Mouse (Mus musculus): ENCODE results near the gene Npy5r.

Gene Npy5r

GRCm38 (mm10) chr8:66687511-66688329 is at the start of gene Npy5r:
Gene Npy5r (minus strand): TSS chr8:66688128.
- DNase-seq (ENCODE audit: low spot score): peak; percentile 34

GRCm38 (mm10) chr8:66731957-66732356 is 44.0 kb upstream of the Npy5r start:
- DNase-seq (ENCODE audit: low spot score): no peak

DNA sequence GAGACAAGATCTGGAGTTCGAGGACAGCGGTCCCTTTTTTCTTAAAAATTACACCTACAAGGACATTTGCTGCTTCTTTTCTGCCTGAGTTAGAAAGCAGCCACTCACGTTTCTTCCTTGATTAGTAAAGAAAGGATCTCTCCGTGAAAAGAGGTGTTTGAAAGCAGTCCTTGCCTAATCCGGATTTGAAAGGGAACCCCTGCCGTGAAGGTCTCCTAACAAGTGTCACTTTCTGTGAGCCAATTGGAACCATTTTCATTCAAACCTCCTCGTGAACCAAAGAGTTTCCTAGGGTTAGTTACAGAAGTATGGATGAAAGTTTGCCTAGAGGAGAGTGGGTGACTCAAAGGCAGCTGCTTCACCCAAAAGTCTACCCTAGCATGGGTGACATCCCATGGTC is 41.5 kb upstream of the Npy5r start:
- DNase-seq (ENCODE audit: low spot score): no peak

DNA sequence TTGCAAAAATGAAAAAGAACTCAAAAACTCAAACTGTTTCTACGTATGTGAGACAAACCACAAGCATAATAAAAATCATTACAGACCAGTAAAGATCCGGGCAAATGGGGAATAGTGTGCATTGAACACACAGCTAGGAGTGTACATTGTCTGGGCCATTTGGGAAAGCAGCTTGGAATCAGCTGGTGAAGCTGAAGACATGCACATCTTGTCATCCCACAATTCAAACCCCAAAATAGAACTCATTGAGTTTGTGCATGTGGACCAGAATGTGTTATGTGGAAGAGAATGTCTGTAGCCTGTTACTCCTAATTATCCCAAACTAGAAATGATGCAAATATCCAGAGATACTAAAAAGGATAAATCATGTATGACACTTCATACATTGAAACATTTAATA is 34.9 kb upstream of the Npy5r start:
- DNase-seq (ENCODE audit: low spot score): peak; percentile 60

- DNase-seq (ENCODE audit: low spot score): no peak
These were observed 26.5 kb upstream of the Npy5r start for GRCm38 (mm10) chr8:66714324-66714975.

- DNase-seq (ENCODE audit: low spot score): no peak
These were observed 10.9 kb upstream of the Npy5r start for GRCm38 (mm10) chr8:66698782-66699181.

- no peak for DNase-seq (ENCODE audit: low spot score)
These were observed 10.1 kb upstream of the Npy5r start for GRCm38 (mm10) chr8:66698011-66698410.

- peak; percentile 65 for DNase-seq (ENCODE audit: low spot score)
These were observed 9.3 kb upstream of the Npy5r start, which contains the start of gene Npy1r for GRCm38 (mm10) chr8:66696970-66697843. Gene Npy1r (plus strand): TSS chr8:66697192.

GRCm38 (mm10) chr8:66690402-66690801 is 2.5 kb upstream of the Npy5r start:
- DNase-seq (ENCODE audit: low spot score): no peak

DNA sequence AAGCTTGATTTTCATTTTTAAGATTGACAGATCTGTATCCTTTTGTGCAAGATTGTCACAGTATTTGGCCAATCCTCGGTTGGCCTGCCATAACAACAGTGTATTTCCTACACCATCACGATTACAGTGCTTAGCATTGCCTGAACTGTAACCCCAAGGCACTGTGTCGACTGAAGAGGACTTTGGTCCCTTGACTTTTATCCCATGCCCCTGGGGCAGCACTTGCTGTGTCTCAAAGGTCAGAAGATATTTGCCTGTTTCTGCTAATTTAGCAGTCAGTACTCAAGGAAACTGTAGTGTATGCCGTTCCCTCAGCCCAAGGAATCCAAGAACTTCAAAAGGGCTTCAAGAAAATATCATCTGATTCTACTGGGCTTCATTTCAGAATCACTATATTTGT is 871 bp upstream of the Npy5r start:
- no peak for DNase-seq (ENCODE audit: low spot score)

DNA sequence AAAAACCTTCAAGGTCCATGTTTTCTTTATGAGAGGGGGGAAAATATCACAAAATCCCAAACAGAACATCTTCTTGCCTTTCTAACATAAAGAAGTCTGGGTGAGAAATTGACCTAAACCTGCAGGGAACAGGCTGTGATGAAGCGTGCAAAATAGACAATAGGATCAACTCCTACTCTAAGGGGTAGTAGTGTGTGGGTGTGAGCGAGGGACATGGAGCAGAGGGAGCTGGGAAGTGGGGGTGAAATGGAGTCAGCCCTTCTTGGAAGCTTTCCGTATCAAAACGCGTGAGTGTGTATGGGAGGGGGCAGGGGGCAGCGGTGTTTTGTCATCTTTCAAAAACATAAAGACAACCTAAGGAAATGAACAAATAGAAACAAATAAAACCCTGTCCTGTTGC is 467 bp upstream of the Npy5r start:
- DNase-seq (ENCODE audit: low spot score): peak; percentile 12

DNA sequence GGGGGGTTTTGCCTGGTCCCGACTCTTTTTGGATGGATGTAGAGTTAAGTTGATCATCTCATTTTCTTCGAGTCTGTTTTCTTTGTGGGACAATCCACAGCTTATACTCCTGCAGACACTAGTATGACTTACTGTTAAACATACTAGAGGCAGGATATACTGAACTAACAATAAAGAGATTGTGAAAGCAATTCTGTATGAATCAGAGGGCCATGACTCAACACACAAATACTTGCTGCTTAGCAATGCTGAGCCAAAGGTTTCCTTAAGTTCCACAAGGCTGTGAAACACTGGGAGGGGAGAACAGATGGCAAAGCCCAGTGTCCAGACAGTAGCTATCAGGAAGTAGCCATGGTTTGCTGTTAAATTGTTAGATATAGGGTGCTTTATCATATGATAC is 6.7 kb downstream of the Npy5r start:
- DNase-seq (ENCODE audit: low spot score): no peak

GRCm38 (mm10) chr8:66630721-66631120 is 57.2 kb downstream of the Npy5r start:
- DNase-seq (ENCODE audit: low spot score): no peak

Measured in layer of hippocampus, adult 11-12 months (tissue).